Mouse (Mus musculus): ENCODE results near the gene Slco1a5. TPM values are rescaled to one million over a fixed set of nuclear protein-coding genes. Genes with fewer than 3 reads are reported as not detected.

The Slco1a5 gene
- total and polyA plus RNA-seq, 3 experiments = not detected

DNA sequence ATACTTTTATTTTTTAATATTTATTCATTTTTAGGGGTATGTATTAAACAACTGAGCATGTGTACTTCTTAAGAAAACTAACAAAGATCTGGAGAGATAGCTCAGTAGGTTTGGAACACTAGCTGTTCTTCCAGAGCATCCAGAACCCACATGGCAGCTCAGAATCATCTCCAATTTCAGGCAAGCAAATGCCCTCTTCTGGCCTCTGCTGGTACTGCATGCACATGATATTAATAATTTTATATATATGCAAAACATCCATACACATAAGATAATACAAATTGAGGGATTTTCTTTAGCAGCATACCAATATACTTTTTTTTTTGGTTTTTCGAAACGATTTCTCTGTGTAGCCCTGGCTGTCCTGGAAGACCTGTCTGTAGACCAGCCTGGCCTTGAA is 20.8 kb upstream of the Slco1a5 start:
- peaks cover under 1 to 11% of the 10 kb centered on the region in 2 experiments for H3K36me3 ChIP-seq (replicated peaks in 1 of 2; ENCODE audit: control insufficient read depth in 1 of 2, insufficient read depth in 1 of 2, low read length in 1 of 2)
- no peak for TF ChIP-seq USF1 (IDR thresholded peaks at IDR 0.05; ENCODE audit: low read depth, low read length)
- peak; percentile 88 for TF ChIP-seq MYC (IDR thresholded peaks at IDR 0.05; ENCODE audit: low read depth, low read length)
- no peak for TF ChIP-seq ELF1 (IDR thresholded peaks at IDR 0.05; ENCODE audit: low read depth, low read length)
- TF ChIP-seq SIN3A (IDR thresholded peaks at IDR 0.05; ENCODE audit: low read length) = no peak
- TF ChIP-seq UBTF (IDR thresholded peaks at IDR 0.05; ENCODE audit: low read depth, low read length) = no peak
- peak; percentile 65 for TF ChIP-seq RAD21 (IDR thresholded peaks at IDR 0.05; ENCODE audit: low read depth, low read length)
- no peak for TF ChIP-seq E2F4 (IDR thresholded peaks at IDR 0.05; ENCODE audit: insufficient replicate concordance, low read depth, low read length)
- no peak for TF ChIP-seq MAFK (IDR thresholded peaks at IDR 0.05; ENCODE audit: insufficient replicate concordance, low read length)
- TF ChIP-seq CHD2 (IDR thresholded peaks at IDR 0.05; ENCODE audit: low read length) = no peak
- TF ChIP-seq ETS1 (conservative IDR thresholded peaks at IDR 0.05; ENCODE audit: low read depth, low read length) = no peak
- no peak for TF ChIP-seq IRF4 (IDR thresholded peaks at IDR 0.05; ENCODE audit: low read depth, low read length)
- TF ChIP-seq PAX5 (IDR thresholded peaks at IDR 0.05; ENCODE audit: low read length) = no peak
- TF ChIP-seq POLR2A (IDR thresholded peaks at IDR 0.05; ENCODE audit: low read depth, low read length) = no peak
- TF ChIP-seq SMC3 (IDR thresholded peaks at IDR 0.05; ENCODE audit: low read depth, low read length) = peak; percentile 56
- no peak for TF ChIP-seq POLR2AphosphoS2 (IDR thresholded peaks at IDR 0.05; ENCODE audit: low read depth, low read length)
- TF ChIP-seq JUN (IDR thresholded peaks at IDR 0.05; ENCODE audit: insufficient read depth, low read depth, low read length) = no peak
- TF ChIP-seq MEF2A (IDR thresholded peaks at IDR 0.05; ENCODE audit: borderline replicate concordance, low read depth, low read length) = no peak
- peak; percentile 67 to 69 for TF ChIP-seq CTCF (conservative IDR thresholded peaks at IDR 0.05 in 1 of 2, IDR thresholded peaks at IDR 0.05 in 1 of 2; ENCODE audit: low read depth in 2 of 2, low read length in 2 of 2)
- no peak for TF ChIP-seq MAZ (IDR thresholded peaks at IDR 0.05; ENCODE audit: low read depth, low read length)
- TF ChIP-seq TCF12 (IDR thresholded peaks at IDR 0.05; ENCODE audit: low read depth, low read length) = no peak
- TF ChIP-seq HCFC1 (IDR thresholded peaks at IDR 0.05; ENCODE audit: low read depth, low read length) = no peak
- no peak for TF ChIP-seq CHD1 (IDR thresholded peaks at IDR 0.05; ENCODE audit: low read depth, low read length)
- TF ChIP-seq NRF1 (IDR thresholded peaks at IDR 0.05; ENCODE audit: low read depth, low read length) = no peak
- no peak for TF ChIP-seq RCOR1 (conservative IDR thresholded peaks at IDR 0.05; ENCODE audit: low read depth, low read length)
- H3K79me2 ChIP-seq (replicated peaks; ENCODE audit: control insufficient read depth, extremely low read depth, insufficient read depth, poor library complexity, severe bottlenecking) = no peaks in the 10 kb centered on the region
- peak; percentile 64 for DNase-seq (ENCODE audit: extremely low read depth)
- peaks cover 4 to 17% of the 10 kb centered on the region in 2 experiments for H3K4me1 ChIP-seq (ENCODE audit: control insufficient read depth in 1 of 2, insufficient read depth in 2 of 2)
- in situ Hi-C loops (cut with MboI; ENCODE audit: low pct_ligation_motif_present, low pct_unique_long_range_greater_than_20kb, low sequenced_read_pairs) = loop anchor here (25.0 kb wide), 1 partner anchor 169 kb away; the partner anchor contains the start of gene Ldhb
- no peaks in the 10 kb centered on the region for H3K9me3 ChIP-seq (replicated peaks; ENCODE audit: low read length)
- dilution Hi-C loops (cut with MboI; ENCODE audit: extremely low pct_ligation_motif_present, extremely low pct_unique_long_range_greater_than_20kb, low sequenced_read_pairs) = no loop called here
- no peak overlapping the region for H3K4me3 ChIP-seq (replicated peaks in 1 of 3; ENCODE audit: low read depth in 2 of 3, low read length in 2 of 3, poor library complexity in 1 of 3)
- no peak overlapping the region for H3K27ac ChIP-seq (ENCODE audit: insufficient read depth, low read depth)
- peaks cover 3% of the 10 kb centered on the region for H3K27me3 ChIP-seq (replicated peaks)
- H3K4me2 ChIP-seq (ENCODE audit: insufficient read depth, low read depth, poor library complexity, severe bottlenecking) = no peak overlapping the region
- no peak overlapping the region for H3K9ac ChIP-seq (ENCODE audit: insufficient read depth, low read depth)

Measured in CH12.LX (cell line).